Mouse (Mus musculus): Measurements from ENCODE around the gene Slc9a6. TPM values are rescaled to one million over a fixed set of nuclear protein-coding genes. Genes with fewer than 3 reads are reported as not detected.

The Slc9a6 gene
- total RNA-seq (2023), result 10 to 100 TPM; 12.2 to 16.5 TPM

DNA sequence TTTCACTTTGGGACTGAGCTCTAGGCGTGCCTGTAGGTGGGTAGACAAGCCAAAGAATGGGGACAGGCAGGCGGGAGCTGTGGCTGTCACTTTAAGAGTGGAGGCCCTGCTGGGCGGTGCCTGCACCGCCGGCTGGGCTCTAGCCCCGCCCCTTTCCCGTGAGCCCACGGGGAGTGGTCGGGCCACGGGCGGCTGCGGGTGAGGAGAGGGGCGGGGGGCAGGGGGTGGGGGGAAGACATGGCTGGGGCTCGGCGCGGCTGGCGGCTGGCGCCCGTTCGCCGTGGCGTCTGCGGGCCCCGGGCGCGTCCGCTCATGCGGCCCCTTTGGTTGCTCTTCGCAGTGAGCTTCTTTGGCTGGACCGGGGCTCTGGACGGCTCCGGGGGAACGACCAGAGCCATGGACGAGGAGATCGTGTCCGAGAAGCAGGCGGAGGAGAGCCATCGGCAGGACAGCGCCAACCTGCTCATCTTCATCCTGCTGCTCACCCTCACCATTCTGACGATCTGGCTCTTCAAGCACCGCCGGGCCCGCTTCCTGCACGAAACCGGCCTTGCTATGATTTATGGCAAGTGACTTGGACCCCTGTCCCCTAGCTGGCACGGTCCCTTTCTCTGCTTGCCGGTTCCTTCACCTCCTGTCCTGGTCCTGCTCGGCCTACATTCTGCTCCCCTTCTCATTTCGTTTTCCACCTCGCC, at the start of gene Slc9a6:
Gene Slc9a6 (plus strand): TSS at position 135 of the 695 bp plus-strand sequence.

DNA sequence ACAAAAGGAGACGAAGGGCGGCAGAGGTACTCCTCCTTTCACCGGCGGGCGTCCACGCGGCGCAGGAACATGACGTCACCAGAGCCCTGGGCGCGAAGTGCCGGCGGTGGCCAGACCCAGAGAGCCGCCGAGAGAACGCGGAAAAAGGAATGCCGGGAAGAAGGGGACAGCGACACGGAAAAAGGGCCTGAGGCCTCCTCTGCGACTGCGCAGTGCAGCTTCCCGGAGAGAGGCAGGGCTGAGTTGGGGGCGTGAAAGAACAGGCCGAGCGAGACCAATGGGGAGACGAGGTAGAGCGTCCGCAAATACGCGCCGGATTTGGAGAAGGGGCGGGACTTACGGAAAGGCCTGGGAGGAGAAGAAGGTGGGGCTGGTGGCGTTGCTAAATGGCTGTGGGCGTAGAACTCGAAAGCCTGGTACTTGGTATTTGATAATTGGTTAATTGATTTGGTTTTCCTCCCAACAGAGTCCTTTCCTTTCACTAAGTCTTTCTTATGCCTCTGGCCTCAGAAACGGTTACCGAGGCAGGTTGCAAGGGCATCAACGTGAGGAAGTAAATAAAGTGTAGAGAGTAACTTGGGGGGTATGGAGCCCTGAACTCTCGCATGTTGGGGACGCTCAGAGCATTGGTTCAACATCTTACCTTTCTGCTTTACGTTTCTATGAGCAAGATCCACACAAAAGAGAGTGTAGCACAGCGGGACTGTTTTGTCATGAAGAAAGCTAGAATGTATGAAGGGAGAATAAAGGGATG, 11.5 kb upstream of the Slc9a6 start, which contains the start of gene Mmgt1:
Gene Mmgt1 (minus strand): TSS at position 183 of the 754 bp plus-strand sequence.

Other genes with a start within 250 kb of the Slc9a6 start
- gene Smim10l2a, start 235.2 kb upstream of the Slc9a6 start, total RNA-seq (2023), result not detected
- not detected for gene Gm2174, start 161.8 kb upstream of the Slc9a6 start, total RNA-seq (2023)
- 10 to 100 TPM; 76.7 to 80.6 TPM for gene Ints6l, start 154.9 kb upstream of the Slc9a6 start, total RNA-seq (2023)
- not detected for gene Gm10477, start 85.0 kb upstream of the Slc9a6 start, total RNA-seq (2023)
- not detected for gene Gm648, start 60.2 kb upstream of the Slc9a6 start, total RNA-seq (2023)
- gene Mmgt1, start 11.7 kb upstream of the Slc9a6 start, total RNA-seq (2023), result 1 to 10 TPM; 9.6 to 9.7 TPM
- gene Fhl1, start 122.0 kb downstream of the Slc9a6 start, total RNA-seq (2023), result 1 to 10 TPM in 1 of 2 experiments, not detected in 1; 1.2 TPM
- 1 to 10 TPM; 3.3 to 3.6 TPM for gene Map7d3, start 212.6 kb downstream of the Slc9a6 start, total RNA-seq (2023)